Mouse (Mus musculus): Measurements from ENCODE around the gene Dvl1. TPM values are rescaled to one million over a fixed set of nuclear protein-coding genes. Genes with fewer than 3 reads are reported as not detected.

Gene Dvl1
- total and polyA plus RNA-seq, 3 experiments, result 23.9 to 55.1 (median 25.8) TPM

- no peak for TF ChIP-seq UBTF (IDR thresholded peaks at IDR 0.05; ENCODE audit: low read depth, low read length)
Observed at GRCm38 (mm10) chr4:155846871-155847578, at the start of gene Dvl1 (continued).

DNA sequence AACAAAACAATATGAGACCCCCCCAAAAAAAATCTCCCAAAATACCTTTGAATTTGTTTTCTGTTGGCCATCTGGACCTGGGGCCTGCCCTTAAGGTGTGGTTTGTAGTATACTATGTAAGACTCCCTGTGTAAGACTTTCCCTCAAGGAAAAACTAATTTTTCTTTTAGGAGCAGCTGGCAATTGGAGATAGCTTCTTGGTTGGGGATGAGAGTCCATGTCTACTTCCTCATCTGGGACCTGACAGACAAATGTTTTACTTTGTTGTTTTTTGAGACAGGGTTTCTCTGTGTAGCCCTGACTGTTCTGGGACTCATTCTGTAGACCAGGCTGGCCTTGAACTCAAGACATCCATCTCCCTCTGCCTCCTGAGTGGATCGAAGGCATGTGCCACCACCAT lies 45.1 kb upstream of the Dvl1 start:
- Histone ChIP-seq H3K79me2 (replicated peaks; ENCODE audit: control insufficient read depth, extremely low read depth, insufficient read depth, poor library complexity, severe bottlenecking) (peaks cover 28% of the 10 kb centered on the region), H3K4me2 (ENCODE audit: insufficient read depth, low read depth, poor library complexity, severe bottlenecking) (no peak overlapping the region), H3K27ac (ENCODE audit: insufficient read depth, low read depth) (no peak overlapping the region), H3K4me1 (ENCODE audit: control insufficient read depth in 1 of 2, insufficient read depth in 2 of 2) (peaks cover 10 to 22% of the 10 kb centered on the region in 2 experiments), H3K9ac (ENCODE audit: insufficient read depth, low read depth) (no peak overlapping the region), H3K9me3 (replicated peaks; ENCODE audit: low read length) (no peaks in the 10 kb centered on the region), H3K36me3 (replicated peaks in 1 of 2; ENCODE audit: control insufficient read depth in 1 of 2, insufficient read depth in 1 of 2, low read length in 1 of 2) (peaks cover 8 to 22% of the 10 kb centered on the region in 2 experiments), H3K27me3 (replicated peaks) (peaks cover 7% of the 10 kb centered on the region), H3K4me3 (replicated peaks in 1 of 3; ENCODE audit: low read depth in 2 of 3, low read length in 2 of 3, poor library complexity in 1 of 3) (no peak overlapping the region)
- dilution Hi-C loops (cut with MboI; ENCODE audit: extremely low pct_ligation_motif_present, extremely low pct_unique_long_range_greater_than_20kb, low sequenced_read_pairs), result no loop called here
- TF ChIP-seq MXI1 (IDR thresholded peaks at IDR 0.05; ENCODE audit: low read depth, low read length) (no peak), MAZ (IDR thresholded peaks at IDR 0.05; ENCODE audit: low read depth, low read length) (no peak), HCFC1 (IDR thresholded peaks at IDR 0.05; ENCODE audit: low read depth, low read length) (no peak), KAT2A (IDR thresholded peaks at IDR 0.05; ENCODE audit: insufficient replicate concordance, low read length) (no peak), JUN (IDR thresholded peaks at IDR 0.05; ENCODE audit: insufficient read depth, low read depth, low read length) (no peak), BHLHE40 (IDR thresholded peaks at IDR 0.05; ENCODE audit: low read depth, low read length) (no peak), ZNF384 (IDR thresholded peaks at IDR 0.05; ENCODE audit: low read depth, low read length) (no peak), USF2 (conservative IDR thresholded peaks at IDR 0.05; ENCODE audit: low read depth, low read length) (no peak), MAFK (IDR thresholded peaks at IDR 0.05; ENCODE audit: insufficient replicate concordance, low read length) (no peak), E2F4 (IDR thresholded peaks at IDR 0.05; ENCODE audit: insufficient replicate concordance, low read depth, low read length) (no peak), TBP (conservative IDR thresholded peaks at IDR 0.05; ENCODE audit: low read depth, low read length) (no peak), NRF1 (IDR thresholded peaks at IDR 0.05; ENCODE audit: low read depth, low read length) (no peak), POLR2A (IDR thresholded peaks at IDR 0.05; ENCODE audit: low read depth, low read length) (no peak), SMC3 (IDR thresholded peaks at IDR 0.05; ENCODE audit: low read depth, low read length) (no peak)
- in situ Hi-C loops (cut with MboI; ENCODE audit: low pct_ligation_motif_present, low pct_unique_long_range_greater_than_20kb, low sequenced_read_pairs), result no loop called here
- no peak for DNase-seq (ENCODE audit: extremely low read depth)

DNA sequence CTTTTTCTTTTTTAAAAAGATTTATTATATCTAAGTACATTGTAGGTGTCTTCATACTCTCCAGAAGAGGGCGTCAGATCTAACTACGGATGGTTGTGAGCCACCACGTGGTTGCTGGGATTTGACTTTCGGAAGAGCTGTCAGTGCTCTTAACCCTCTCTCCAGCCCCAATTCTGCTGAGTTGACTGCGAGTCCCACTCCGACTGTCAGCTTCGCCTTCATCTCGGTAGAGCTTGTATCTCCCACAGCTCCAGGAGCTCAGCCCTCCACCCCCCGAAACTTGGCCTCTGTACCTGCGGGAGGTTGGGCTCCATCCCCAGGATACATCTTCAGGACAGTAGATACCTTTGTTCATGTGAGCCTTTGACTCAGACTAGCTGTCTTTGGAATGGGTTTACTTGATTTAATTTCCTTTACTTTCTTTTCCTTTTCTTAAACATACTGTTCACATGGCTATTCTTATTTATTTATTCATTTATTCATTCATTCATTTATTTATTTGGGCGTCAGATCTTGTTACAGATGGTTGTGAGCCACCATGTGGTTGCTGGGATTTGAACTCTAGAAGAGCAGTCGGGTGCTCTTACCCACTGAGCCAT lies 44.4 kb upstream of the Dvl1 start, which contains the start of gene Mrpl20:
Gene Mrpl20 (plus strand): TSS at position 138 of the 599 bp plus-strand sequence.
- Histone ChIP-seq H3K36me3 (replicated peaks in 1 of 2; ENCODE audit: control insufficient read depth in 1 of 2, insufficient read depth in 1 of 2, low read length in 1 of 2) (peaks cover 16 to 29% of the 10 kb centered on the region in 2 experiments), H3K9me3 (replicated peaks; ENCODE audit: low read length) (no peaks in the 10 kb centered on the region), H3K27me3 (replicated peaks) (peaks cover 6% of the 10 kb centered on the region), H3K9ac (ENCODE audit: insufficient read depth, low read depth) (peak within 1 kb of the TSS; percentile 71), H3K4me1 (ENCODE audit: control insufficient read depth in 1 of 2, insufficient read depth in 2 of 2) (peaks cover 10 to 22% of the 10 kb centered on the region in 2 experiments), H3K4me3 (replicated peaks in 1 of 3; ENCODE audit: low read depth in 2 of 3, low read length in 2 of 3, poor library complexity in 1 of 3) (peak within 1 kb of the TSS; percentile 83 to 98 (median 94)), H3K79me2 (replicated peaks; ENCODE audit: control insufficient read depth, extremely low read depth, insufficient read depth, poor library complexity, severe bottlenecking) (peaks cover 28% of the 10 kb centered on the region), H3K4me2 (ENCODE audit: insufficient read depth, low read depth, poor library complexity, severe bottlenecking) (peak within 1 kb of the TSS; percentile 62), H3K27ac (ENCODE audit: insufficient read depth, low read depth) (peak within 1 kb of the TSS; percentile 39)
- in situ Hi-C loops (cut with MboI; ENCODE audit: low pct_ligation_motif_present, low pct_unique_long_range_greater_than_20kb, low sequenced_read_pairs) (no loop called here), dilution Hi-C loops (cut with MboI; ENCODE audit: extremely low pct_ligation_motif_present, extremely low pct_unique_long_range_greater_than_20kb, low sequenced_read_pairs) (no loop called here)
- DNase-seq (ENCODE audit: extremely low read depth), result peak; percentile 81
- peak; percentile 81 for TF ChIP-seq SIN3A (IDR thresholded peaks at IDR 0.05; ENCODE audit: low read length)
- TF ChIP-seq SMC3 (IDR thresholded peaks at IDR 0.05; ENCODE audit: low read depth, low read length), result no peak
- TF ChIP-seq TBP (conservative IDR thresholded peaks at IDR 0.05; ENCODE audit: low read depth, low read length), result 0 out of 2 replicates have a peak, but pooled peaks have one; percentile 66
- peak; percentile 59; the same call in 1 of the 2 replicates for TF ChIP-seq MAFK (IDR thresholded peaks at IDR 0.05; ENCODE audit: insufficient replicate concordance, low read length)
- TF ChIP-seq KAT2A (IDR thresholded peaks at IDR 0.05; ENCODE audit: insufficient replicate concordance, low read length), result no peak
- peak; percentile 44; the same call in 1 of the 2 replicates for TF ChIP-seq POLR2A (IDR thresholded peaks at IDR 0.05; ENCODE audit: low read depth, low read length)
- TF ChIP-seq MAZ (IDR thresholded peaks at IDR 0.05; ENCODE audit: low read depth, low read length), result no peak
- TF ChIP-seq RCOR1 (conservative IDR thresholded peaks at IDR 0.05; ENCODE audit: low read depth, low read length), result no peak
- peak; percentile 41; the same call in 1 of the 2 replicates for TF ChIP-seq IRF4 (IDR thresholded peaks at IDR 0.05; ENCODE audit: low read depth, low read length)
- no peak for TF ChIP-seq E2F4 (IDR thresholded peaks at IDR 0.05; ENCODE audit: insufficient replicate concordance, low read depth, low read length)
- TF ChIP-seq ETS1 (conservative IDR thresholded peaks at IDR 0.05; ENCODE audit: low read depth, low read length), result 0 out of 2 replicates have a peak, but pooled peaks have one; percentile 2
- no peak for TF ChIP-seq MEF2A (IDR thresholded peaks at IDR 0.05; ENCODE audit: borderline replicate concordance, low read depth, low read length)
- no peak for TF ChIP-seq EP300 (IDR thresholded peaks at IDR 0.05; ENCODE audit: low read length)
- no peak for TF ChIP-seq ZKSCAN1 (IDR thresholded peaks at IDR 0.05; ENCODE audit: borderline replicate concordance, low read depth, low read length)
- TF ChIP-seq HCFC1 (IDR thresholded peaks at IDR 0.05; ENCODE audit: low read depth, low read length), result no peak
- TF ChIP-seq CHD1 (IDR thresholded peaks at IDR 0.05; ENCODE audit: low read depth, low read length), result peak; percentile 54; the same call in 1 of the 2 replicates
- no peak for TF ChIP-seq CHD2 (IDR thresholded peaks at IDR 0.05; ENCODE audit: low read length)
- TF ChIP-seq USF1 (IDR thresholded peaks at IDR 0.05; ENCODE audit: low read depth, low read length), result peak; percentile 72
- TF ChIP-seq JUN (IDR thresholded peaks at IDR 0.05; ENCODE audit: insufficient read depth, low read depth, low read length), result no peak
- 0 out of 2 replicates have a peak, but pooled peaks have one; percentile 59 for TF ChIP-seq UBTF (IDR thresholded peaks at IDR 0.05; ENCODE audit: low read depth, low read length)

Measured in CH12.LX (cell line).